Mouse (Mus musculus) heart, postnatal 4 days (tissue): Measurements from ENCODE around the gene Wnt3a. TPM values are rescaled to one million over a fixed set of nuclear protein-coding genes. Genes with fewer than 3 reads are reported as not detected.
"Not testable (repeated sequence)": the region's sequence is repeated elsewhere in the genome, so short reads cannot be mapped to it uniquely, and the experiment has no call there.

Experiments
- DNase-seq: peaks from one replicate; pipeline ENCODE4 v3.0.0; 2021
- microRNA-seq, 2 experiments: library from miRNA; unstranded; fragments of <30 nt; microRNA quantifications; one replicate each; pipeline ENCODE4 v1.2.0; 2021 to 2022
- total RNA-seq, 2 experiments: library from RNA; stranded (reverse); gene quantifications; 2 replicates each; pipeline ENCODE4 v1.2.3; 2021

Wnt3a gene
- total RNA-seq, 2 experiments from 2014 or later, result not detected

DNA sequence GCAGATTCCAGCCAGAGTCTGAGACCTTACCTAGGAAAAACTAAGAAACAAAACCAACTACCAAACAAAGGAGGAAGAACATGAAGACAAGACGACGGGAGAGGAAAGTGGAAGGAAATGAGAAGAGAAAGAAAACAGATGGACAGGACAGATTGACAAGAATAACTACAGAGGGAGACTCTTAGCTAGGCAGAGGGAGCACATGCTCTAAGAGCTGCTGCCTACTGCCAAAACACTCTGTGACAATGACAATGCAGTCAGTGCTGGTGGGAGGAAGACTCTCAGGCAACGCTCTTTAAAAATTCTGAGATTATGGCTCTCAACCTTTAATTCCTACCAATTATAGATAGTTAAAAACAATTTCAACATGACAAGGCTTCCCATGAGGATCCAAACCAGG is 73.6 kb downstream of the Wnt3a start:
- no peak for DNase-seq

DNA sequence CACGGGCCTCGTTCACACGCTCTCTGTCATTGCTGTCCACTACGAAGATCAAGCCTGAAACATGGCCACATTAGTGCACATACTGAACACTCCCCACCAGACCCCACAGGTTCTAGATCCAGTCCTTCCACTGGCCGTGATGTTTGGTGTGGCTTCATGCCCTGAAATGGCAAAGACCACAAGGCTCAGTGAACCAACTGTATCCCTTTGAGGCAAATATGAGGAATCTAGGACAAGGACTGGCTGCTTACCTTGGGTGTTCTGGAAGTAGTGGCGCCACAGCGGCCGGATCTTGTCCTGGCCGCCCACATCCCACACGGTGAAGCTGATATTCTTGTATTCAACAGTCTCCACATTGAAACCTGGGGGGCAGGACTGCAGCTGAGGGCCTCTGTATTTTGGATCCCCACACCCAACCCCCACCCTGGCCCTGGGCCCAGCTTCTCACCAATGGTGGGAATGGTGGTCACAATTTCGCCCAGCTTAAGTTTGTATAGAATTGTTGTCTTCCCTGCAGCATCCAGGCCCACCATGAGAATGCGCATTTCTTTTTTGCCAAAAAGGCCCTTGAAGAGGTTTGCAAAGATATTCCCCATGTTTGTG is 77.6 kb downstream of the Wnt3a start:
- no peak for DNase-seq

DNA sequence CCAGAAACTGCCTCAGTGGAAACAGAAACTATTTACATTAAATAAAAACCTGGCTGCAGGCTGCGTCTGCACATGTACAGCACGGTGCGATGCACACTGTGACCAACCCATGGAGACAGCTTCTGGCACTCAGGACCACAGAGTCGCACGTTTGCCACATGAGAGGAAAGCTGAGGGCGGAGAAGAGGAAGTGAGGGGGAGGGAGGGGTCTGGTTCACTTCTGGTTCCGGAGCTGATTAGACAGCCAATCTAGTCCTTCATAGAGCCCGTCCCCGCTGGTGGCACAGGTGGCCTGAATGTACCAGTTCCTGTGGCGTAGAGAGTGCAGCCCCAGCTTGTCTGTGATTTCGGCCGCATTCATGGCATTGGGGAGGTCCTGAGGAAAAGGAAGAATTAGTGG is 78.2 kb downstream of the Wnt3a start:
- not testable (repeated sequence) for DNase-seq

DNA sequence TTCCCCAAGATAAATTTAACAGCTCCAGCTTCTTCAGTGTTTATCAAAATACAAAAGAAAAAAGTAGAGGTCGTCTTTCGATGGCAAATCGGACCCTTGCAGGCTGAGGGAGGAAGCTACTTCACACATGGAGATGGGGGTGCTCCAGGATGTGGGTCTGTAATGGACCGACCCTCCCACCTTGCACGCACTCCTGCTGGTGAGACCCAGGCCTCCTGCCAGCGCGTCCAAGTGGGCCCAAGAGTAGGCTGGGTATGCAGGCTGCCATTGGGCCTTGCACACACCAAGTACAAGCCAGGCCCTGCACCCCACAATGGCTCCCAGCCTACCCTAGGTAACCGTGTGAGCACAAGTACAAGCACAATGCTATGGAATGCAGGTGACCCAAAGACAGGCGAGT is 79.0 kb downstream of the Wnt3a start:
- DNase-seq, result not testable (repeated sequence)

DNA sequence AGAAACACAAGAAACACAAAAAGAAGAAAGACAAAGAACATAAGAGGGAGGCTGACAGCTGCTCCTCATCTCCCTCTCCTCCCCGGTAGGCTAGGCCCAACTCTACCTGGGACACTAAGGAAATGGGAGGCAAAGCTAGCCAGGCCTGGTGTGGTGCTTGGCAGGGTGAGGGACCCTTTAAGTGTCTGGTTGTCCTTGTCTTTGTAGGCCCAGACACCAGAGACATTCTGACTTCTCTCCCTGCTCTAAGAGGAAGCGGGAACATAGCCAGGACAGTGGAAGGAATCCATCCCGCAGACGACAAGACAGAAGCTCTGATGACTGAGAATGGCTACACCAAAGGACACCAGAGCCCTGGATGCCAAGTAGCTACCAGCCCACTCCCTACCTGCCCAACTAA is 80.5 kb downstream of the Wnt3a start:
- DNase-seq, result no peak

DNA sequence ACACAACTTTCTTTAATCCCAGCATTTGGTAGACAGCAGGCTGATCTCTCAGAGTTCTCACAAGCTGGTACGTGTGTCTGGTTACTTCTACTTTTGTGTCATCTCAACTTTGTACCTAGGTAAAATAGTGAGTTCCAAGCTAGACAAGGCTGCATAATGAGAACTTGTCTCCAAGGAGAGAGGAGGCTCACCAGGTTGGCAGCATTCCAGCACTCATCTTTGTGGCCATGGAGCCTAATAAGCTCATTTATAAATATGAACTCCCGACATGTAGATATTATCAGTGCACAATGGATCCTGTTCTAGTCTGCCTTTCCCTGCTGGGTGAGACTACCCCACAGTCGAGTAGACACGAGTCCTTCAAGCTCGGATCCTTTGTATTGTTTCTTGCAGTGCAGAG is 81.0 kb downstream of the Wnt3a start:
- no peak for DNase-seq

DNA sequence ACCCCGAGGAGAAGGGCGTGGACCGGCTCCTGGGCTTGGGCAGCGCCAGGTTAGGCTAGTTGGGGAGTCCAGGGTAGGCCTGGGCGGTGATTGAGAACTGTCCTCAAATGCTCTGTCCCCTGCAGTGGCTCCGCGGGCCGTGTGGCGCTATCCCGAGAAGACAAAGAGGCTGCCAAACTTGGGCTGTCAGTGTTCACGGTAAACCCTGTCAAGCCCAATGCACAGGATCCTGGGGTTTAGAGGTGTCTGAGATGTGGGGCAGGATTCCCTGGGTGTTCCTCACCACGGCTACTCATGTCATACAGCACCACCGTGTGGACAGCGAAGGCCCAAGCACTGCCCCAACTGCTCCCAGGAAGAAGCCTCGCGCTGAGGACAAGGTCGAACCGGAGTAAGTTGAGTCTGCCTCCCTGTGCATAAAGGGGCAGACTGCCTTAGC is 81.5 kb downstream of the Wnt3a start:
- peak; percentile 79 for DNase-seq

DNA sequence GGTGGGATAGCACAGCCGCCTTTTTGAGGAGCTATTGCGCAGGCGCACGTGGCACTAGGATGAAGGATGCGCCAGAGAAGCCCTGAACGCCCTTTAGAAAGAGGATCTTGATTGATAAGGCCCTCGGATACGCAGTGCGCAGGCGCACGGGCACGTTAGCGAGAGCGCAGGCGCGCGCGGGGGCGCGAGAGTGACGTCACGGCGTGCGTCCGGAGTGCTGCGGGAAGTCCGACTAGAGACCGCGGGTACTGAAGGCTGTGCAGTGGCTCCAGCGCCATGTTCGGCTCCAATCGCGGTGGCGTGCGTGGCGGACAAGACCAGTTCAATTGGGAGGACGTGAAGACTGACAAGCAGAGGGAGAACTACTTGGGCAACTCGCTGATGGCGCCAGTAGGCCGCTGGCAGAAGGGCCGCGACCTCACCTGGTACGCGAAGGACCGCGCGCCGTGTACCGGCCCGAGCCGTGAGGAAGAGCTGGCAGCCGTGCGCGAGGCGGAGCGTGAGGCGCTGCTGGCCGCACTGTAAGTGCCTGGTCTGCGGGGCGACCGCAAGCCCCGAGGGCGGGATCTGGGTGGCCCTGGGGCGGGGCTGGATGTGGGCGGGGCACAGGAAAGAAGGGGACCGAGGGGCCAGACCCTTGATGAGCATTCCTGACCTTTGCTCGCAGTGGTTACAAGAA is 82.3 kb downstream of the Wnt3a start, which contains the start of gene 2310033P09Rik:
Gene 2310033P09Rik (plus strand): TSS at position 169 of the 679 bp plus-strand sequence.
- peak; percentile 94 for DNase-seq

DNA sequence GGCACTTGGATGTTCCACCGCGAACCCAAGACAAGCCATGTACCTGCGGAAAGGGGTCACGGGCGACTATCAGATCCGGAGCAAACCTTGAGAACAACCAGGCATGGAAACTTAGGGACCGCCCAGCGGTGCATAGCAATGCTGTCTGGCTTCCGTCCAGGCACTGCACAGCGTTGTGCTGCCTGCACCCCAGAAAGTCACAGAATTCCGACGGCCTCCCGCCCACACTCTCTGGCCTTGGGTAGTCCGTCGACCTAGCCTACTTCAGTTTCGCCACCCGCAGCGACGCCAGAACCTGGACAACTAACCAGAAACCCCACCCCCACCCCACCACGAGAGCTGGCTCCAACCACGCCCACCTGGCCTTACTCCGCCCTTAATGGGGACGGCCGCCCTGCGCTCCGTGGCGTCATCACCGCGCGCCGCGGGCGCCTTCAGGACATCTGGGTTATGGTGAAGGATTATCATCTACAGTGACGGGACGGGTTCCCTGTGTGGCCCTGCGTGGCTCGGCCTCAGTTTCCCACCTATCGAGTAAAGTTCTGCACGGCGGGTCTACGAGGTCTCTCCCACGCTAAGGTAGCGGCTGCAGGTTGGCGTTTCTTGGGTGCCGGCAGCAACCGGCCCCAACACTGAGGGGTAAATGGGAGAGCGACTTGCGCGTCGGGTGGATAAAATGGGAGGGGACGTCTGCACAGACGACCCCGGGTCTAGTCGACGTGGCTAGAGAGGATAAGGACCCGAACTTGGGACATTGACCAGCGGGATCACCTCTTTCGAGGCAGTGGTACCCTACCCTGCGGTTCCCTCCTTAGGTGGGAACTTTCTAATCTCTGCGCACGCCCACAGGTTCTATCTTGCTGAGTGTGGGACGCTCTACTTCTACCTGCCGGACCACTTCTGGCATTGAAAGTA is 88.2 kb downstream of the Wnt3a start, which contains the start of gene Mrpl55:
Gene Mrpl55 (plus strand): TSS at position 406 of the 915 bp plus-strand sequence.
- peak; percentile 96 for DNase-seq

DNA sequence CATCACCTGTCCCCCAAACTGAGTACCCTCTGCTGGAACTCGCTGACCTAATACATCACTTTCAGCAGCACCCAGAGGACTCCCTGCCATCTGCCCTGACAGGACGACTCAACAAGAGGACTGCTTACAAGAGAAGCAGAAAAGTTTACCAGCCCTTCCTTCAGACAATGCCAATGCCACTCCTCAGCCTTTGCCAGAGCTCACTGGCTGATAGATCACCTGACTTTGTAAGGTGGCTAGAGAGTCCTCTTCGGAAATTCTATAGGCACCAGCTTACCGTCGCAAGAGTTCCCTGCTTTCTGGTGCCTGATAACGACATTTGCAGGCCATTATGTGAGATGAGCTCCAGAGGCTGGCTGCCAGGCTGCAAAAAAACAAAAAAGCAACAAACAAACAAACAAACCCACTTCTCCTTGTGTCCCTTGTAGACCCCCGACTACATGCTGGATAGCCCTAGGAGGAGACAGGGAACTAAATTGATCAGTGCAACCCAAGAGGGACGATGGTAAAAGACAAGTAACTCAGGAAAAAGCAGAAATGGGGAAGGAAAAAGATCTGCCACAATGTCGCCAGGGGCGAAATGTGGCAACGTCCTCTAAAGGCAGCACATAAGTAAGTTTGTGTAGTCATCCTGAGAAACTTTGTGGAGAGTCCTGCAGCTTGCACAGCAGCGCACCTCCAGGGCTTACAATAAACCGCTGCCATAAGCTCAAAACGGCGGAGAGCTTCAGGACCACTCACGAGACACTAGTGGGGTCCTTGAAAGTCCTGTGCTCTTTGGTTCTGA is 89.1 kb downstream of the Wnt3a start:
- DNase-seq, result no peak

Small RNA genes within 50 kb of the gene (microRNA-seq; reads per million reads assigned to microRNA genes)
- gene Gm24756, result 0 reads per million in 2 experiments

Other genes with a start within 250 kb of the Wnt3a start
- gene Obscn, start 154.3 kb downstream of the Wnt3a start, total RNA-seq, result 100 to 1,000 TPM; 436 to 453 TPM
- gene Iba57, start 127.0 kb downstream of the Wnt3a start, total RNA-seq, result 10 to 100 TPM; 12.9 to 13.1 TPM
- under 1 TPM; 0.70 to 0.79 TPM for gene Gjc2, start 107.5 kb downstream of the Wnt3a start, total RNA-seq
- 10 to 100 TPM; 63.3 to 67.9 TPM for gene Guk1, start 98.5 kb downstream of the Wnt3a start, total RNA-seq
- gene Mrpl55, start 88.3 kb downstream of the Wnt3a start, total RNA-seq, result 10 to 100 TPM; 74.1 to 75.1 TPM
- 10 to 100 TPM; 10.6 to 12.4 TPM for gene 2310033P09Rik, start 82.4 kb downstream of the Wnt3a start, total RNA-seq
- 100 to 1,000 TPM; 389 to 395 TPM for gene Arf1, start 62.5 kb downstream of the Wnt3a start, total RNA-seq
- gene Wnt9a, start 16.2 kb upstream of the Wnt3a start, total RNA-seq, result 1 to 10 TPM; 5.6 to 5.7 TPM
- not detected for gene Prss38, start 84.9 kb upstream of the Wnt3a start, total RNA-seq
- gene Jmjd4, start 159.3 kb upstream of the Wnt3a start, total RNA-seq, result 10 to 100 TPM; 14.8 to 16.3 TPM
- gene Snap47, start 160.4 kb upstream of the Wnt3a start, total RNA-seq, result 10 to 100 TPM; 40.8 to 45.5 TPM
- 1 to 10 TPM; 6.1 to 6.2 TPM for gene Zfp867, start 181.7 kb upstream of the Wnt3a start, total RNA-seq
- gene Zkscan17, start 236.0 kb upstream of the Wnt3a start, total RNA-seq, result 10 to 100 TPM; 25.1 to 25.4 TPM